Mouse (Mus musculus): ENCODE results near the gene Adgrg1.

Adgrg1 gene

DNA sequence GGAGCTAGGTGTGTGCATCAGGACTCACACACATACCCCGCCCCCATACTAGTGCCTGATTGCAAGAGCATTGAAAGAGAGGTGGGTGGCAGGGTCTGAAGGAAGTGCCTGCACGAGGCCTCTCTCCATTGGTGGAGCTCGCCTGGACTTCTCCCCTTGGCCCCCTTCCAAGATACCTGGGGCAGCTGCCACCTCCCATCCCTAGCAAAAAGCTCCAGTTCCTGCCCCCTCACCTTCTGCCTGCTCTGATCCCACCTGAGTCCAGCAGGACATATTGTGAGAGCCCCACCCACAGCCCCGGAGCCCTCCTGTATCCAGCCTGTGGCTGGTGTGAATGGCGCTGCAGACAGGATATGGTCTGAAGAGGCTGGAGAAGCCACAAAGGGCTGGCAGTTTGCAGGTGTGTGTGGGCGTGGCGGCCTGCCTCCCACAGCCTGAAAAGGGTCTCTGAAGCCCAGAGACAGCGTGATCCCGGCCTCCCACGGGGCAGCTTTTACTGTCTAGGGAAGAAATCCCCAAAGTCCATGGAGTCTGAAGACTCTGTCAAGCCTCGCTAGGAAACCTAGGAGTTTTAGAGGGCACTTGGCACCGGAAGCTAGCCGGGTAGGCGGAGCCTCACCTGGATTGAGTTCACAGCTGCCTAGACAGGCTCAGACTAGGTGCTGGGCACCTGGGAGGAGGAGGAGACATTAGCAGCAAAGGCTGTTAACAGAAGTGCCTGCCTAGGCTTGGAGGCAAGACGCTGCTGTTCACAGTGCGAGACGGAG lies 2.3 kb downstream of the Adgrg1 start:
- no peak for DNase-seq (ENCODE audit: low spot score)

DNA sequence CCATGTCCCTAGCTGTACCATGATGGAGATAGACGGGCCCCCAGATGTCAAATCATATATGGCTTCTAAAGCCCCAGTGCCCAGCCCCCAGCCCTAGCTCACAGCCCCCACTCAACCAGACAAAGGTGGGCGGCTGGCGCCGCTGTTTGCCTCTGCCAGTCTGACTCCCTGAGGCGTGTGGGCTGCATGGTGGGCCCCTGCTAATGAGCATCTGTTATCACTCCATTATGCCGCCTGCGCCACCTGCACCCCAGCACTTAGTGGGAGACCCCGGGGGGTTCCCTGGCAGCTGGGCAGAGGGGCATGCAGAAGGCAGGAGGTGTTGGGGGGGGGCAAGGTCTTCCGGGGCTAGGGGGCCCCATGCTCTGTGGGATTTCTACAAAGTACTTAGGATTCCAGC lies 3.6 kb downstream of the Adgrg1 start:
- DNase-seq (ENCODE audit: low spot score) = no peak

- no peak for DNase-seq (ENCODE audit: low spot score)
Observed at GRCm38 (mm10) chr8:94978593-94979319, 4.2 kb downstream of the Adgrg1 start.

GRCm38 (mm10) chr8:94980176-94980575 lies 5.6 kb downstream of the Adgrg1 start:
- DNase-seq (ENCODE audit: low spot score) = no peak

DNA sequence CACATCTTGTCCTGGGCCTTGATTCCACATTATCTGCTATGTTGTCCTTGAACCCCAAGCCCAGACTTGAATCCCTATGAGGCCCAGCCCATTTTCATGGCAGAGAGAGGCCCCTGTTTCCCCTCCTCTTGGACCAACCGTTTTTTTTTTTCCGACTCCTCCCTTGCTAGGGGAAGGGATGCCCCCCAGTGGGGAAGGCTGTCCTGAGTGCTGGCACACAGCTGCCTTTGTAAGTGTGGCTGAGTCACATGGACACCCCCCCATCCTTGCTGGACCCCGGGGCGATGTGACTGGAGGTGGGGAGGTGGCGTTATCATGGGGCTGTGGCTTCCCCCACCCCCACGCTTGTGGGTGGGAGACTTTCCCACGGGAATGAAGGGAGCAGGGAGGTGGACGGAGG lies 6.4 kb downstream of the Adgrg1 start:
- no peak for DNase-seq (ENCODE audit: low spot score)

DNA sequence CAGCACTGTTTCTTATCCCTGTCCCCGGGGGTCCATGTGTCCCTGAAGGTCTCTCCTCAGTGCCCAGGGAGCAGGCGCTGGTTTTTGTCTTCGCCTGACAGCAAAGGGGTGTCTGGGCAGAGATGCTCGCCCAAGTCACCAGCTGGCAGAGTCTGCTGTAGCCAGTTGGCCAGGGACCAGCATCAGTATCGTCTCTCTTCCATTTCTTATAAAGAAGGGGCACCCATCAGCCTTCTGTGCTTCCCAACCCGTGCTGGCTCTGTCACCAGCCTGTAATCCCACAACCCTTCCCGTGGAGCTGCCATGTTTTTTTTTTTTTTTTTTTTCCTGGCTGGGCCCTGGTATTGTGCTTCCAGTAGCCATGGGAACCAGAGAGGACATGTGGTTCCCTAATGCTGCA lies 7.3 kb downstream of the Adgrg1 start:
- no peak for DNase-seq (ENCODE audit: low spot score)

- no peak for DNase-seq (ENCODE audit: low spot score)
Observed at GRCm38 (mm10) chr8:94983146-94983545, 8.6 kb downstream of the Adgrg1 start.

DNA sequence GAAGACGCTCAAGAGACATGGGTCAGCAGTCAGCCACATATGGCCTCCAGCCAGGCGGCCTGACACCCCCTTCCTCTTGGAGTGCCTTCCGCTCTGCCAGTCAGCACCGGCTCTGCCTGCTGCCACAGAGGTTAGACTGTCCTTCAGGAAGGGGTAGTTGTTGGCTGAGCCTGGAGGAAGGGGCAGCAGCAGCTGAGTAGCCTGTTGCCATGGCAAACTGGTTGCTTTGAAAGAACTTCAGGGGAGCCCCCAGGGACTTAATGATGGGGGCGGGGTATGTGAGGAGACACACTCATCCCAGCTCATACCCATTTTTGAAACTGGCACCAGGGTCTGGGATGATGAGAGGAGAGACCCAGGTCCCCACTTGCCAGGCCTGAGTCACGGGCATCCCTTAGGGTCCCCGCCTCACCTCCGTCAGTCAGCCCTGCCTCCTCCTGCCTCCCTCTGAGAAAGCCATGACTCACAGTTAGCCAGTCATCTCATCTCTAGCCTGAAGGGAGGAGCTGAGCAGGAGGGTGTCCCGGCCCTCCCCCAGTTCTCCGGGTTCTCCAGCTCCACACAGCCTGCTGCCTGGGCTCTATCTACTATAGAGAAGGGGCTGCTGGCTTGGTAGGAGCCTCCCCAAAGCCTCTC lies 9.4 kb downstream of the Adgrg1 start:
- no peak for DNase-seq (ENCODE audit: low spot score)

- DNase-seq (ENCODE audit: low spot score) = no peak
Observed at GRCm38 (mm10) chr8:94985023-94985422, 10.5 kb downstream of the Adgrg1 start.

- no peak for DNase-seq (ENCODE audit: low spot score)
Observed at GRCm38 (mm10) chr8:94986676-94987075, 12.1 kb downstream of the Adgrg1 start.

DNA sequence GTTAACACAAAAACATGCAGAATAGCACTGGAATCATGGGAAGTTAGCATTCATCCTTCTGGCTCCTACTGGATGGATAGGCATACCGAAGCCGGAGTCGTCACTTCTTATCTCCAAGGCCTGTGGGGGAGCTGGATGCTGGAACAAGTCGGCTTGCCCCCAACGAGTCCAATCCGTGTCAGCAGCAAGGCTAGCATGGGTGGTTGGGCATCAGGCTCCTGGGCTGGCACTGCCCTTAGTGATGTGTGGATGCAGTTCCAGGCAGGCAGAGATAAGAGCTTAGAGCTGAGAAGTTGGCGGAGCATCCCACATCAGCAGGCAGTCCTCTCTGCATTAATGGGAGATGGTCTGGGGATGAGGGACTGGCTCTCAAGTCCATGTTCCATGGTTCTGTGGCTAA lies 13.0 kb downstream of the Adgrg1 start:
- no peak for DNase-seq (ENCODE audit: low spot score)

DNA sequence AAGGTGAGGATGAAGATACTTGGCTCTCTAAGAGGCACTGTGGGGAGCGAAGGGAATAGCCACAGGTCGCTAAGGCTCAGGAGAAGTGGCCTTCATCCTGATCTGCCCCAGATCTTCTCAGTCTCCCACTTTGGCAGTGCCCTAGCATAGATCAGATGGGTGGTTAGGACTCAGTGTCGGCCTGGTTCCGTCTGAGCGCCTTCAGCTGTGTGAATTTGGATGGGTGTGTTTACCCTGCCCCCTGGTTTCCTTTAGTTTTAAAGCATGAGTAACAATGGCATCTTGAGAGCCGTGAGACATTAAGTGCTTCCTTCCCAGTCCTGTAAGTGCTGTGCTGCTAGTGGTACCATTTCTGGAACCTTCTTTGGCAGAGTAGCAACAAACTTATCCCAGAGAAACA lies 14.1 kb downstream of the Adgrg1 start:
- no peak for DNase-seq (ENCODE audit: low spot score)

- DNase-seq (ENCODE audit: low spot score) = no peak
Observed at GRCm38 (mm10) chr8:94989711-94990110, 15.2 kb downstream of the Adgrg1 start.

DNA sequence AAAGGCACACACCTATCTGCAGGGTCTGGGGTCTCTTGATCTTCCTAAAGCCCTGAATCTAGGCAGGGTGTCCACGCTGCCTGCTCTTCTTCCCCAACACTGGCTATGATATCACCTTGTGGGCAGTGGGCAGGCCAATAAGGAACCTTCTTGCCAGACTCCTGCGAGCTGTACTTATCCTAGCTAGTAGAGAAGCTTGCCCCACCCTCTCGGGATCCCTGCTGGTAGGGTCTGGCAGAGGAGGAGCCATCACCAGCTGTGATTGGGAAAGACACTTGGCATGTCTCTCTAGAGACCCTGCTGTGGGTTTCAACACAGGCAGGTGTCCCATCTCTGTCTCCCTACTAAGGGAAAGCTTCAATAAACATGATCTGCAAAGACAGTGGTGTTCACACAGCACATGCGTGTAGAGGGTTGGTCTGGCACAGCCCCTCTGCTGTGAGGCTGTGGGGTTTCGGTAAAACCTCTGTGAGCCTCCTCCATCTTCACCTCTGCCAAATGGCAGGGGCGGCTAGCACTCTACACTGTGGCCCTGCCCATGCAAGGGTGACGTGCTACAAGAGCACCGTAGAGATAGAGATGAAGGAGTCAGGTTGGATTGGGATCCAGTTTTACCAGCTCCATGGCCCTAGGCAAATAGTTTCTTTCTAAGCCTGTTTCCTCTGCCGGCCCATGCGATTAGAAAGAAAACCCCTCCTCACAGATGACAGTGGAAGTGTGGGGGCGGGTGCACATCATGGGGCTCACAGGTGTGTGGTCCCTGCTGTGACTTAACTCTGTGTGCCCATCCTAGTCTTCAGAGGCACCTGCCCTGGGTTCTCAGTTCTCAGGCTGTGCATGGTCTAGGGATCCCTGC lies 16.3 kb downstream of the Adgrg1 start:
- no peak for DNase-seq (ENCODE audit: low spot score)

DNA sequence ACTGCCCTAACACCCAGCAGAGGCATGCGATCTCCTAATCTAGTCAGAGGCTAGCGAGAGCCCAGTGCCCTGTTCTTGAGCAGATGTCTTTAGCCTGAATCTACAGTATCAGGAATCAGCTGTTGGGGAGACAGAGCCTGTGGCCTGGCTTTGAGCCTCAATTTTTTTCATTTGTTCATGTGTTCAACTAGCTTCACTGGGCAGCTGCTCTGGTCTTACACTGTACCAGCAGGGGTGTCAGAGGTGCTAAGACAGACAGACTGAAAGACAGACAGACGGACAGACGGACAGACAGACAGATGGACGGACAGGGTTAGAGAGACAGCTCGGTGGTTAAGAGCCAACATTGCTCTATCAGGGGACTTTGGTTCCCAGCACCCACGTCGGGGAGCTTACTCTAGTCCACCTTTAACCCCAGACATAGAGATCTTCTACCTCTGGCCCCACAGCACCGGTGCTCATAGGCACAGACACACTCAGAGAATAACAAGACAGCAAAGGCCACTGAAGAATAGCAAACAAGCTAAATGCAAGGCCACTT lies 17.0 kb downstream of the Adgrg1 start:
- DNase-seq (ENCODE audit: low spot score) = no peak

- no peak for DNase-seq (ENCODE audit: low spot score)
Observed at GRCm38 (mm10) chr8:94992010-94992409, 17.5 kb downstream of the Adgrg1 start.

GRCm38 (mm10) chr8:94992534-94992933 lies 18.0 kb downstream of the Adgrg1 start:
- DNase-seq (ENCODE audit: low spot score) = no peak

DNA sequence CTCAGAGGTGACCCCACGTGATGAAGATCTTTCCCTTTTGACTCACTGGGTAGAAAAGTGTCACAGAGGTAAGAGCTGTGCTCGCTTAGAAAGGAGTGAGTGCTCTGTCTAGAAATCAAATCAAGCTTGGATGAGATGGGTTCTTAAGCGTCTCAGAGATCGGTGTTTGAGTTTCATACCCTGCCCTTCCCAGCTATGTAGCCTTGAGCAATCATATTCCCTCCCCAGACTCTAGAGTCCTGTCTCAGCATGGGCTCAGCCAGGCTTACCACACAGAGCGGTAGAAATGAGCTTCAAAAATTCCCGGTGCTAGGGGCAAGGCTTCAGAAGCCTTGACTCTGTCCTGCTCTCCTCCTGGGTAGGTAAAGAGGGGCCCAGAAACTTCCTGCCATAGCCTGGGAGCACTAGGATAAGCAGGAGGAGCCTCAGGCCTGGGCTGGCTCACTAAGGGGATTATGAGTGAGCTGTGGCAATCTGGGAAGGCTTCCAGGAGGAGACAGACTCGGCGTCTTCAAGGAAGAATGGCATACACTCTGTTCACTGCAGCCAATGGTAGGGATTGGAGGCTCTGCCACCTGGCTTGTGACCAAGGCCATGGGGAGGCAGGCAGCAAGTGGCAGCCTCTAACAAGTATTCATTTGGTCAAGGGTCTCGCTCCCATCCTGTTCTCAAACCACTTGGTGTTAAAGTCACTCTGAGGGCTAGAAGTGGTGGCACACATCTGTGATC lies 18.6 kb downstream of the Adgrg1 start:
- DNase-seq (ENCODE audit: low spot score) = no peak

GRCm38 (mm10) chr8:94994006-94994405 lies 19.5 kb downstream of the Adgrg1 start:
- no peak for DNase-seq (ENCODE audit: low spot score)

- DNase-seq (ENCODE audit: low spot score) = no peak
Observed at GRCm38 (mm10) chr8:94994510-94994909, 20.0 kb downstream of the Adgrg1 start.

GRCm38 (mm10) chr8:94995336-94995893 lies 20.9 kb downstream of the Adgrg1 start:
- DNase-seq (ENCODE audit: low spot score) = no peak
